Mouse (Mus musculus): ENCODE data around the gene Ccnt2. TPM values are rescaled to one million over a fixed set of nuclear protein-coding genes. Genes with fewer than 3 reads are reported as not detected.

The Ccnt2 gene
- total and polyA plus RNA-seq, 3 experiments, result 9.4 to 47.7 (median 30.9) TPM

GRCm38 (mm10) chr1:127793459-127793858, 19.5 kb downstream of the Ccnt2 start:
- DNase-seq, result no peak

GRCm38 (mm10) chr1:127795087-127795769, 21.3 kb downstream of the Ccnt2 start:
- no peak for DNase-seq

- DNase-seq, result no peak
These were observed 22.4 kb downstream of the Ccnt2 start for GRCm38 (mm10) chr1:127796341-127796740.

GRCm38 (mm10) chr1:127796752-127797151, 22.8 kb downstream of the Ccnt2 start:
- no peak for DNase-seq

GRCm38 (mm10) chr1:127802916-127803315, 29.0 kb downstream of the Ccnt2 start:
- DNase-seq, result no peak

- no peak for DNase-seq
These were observed 34.7 kb downstream of the Ccnt2 start for GRCm38 (mm10) chr1:127808671-127809070.

- DNase-seq, result no peak
These were observed 39.0 kb downstream of the Ccnt2 start for GRCm38 (mm10) chr1:127812929-127813328.

- no peak for DNase-seq
These were observed 42.4 kb downstream of the Ccnt2 start for GRCm38 (mm10) chr1:127816381-127816780.

GRCm38 (mm10) chr1:127827325-127827724, 53.4 kb downstream of the Ccnt2 start:
- no peak for DNase-seq

- no peak for DNase-seq
These were observed 56.4 kb downstream of the Ccnt2 start for GRCm38 (mm10) chr1:127830215-127830921.

GRCm38 (mm10) chr1:127833714-127834113, 59.8 kb downstream of the Ccnt2 start:
- no peak for DNase-seq

GRCm38 (mm10) chr1:127834202-127834601, 60.2 kb downstream of the Ccnt2 start:
- no peak for DNase-seq

GRCm38 (mm10) chr1:127836619-127837018, 62.7 kb downstream of the Ccnt2 start:
- no peak for DNase-seq

GRCm38 (mm10) chr1:127838602-127839001, 64.6 kb downstream of the Ccnt2 start:
- no peak for DNase-seq

- DNase-seq, result no peak
These were observed 71.5 kb downstream of the Ccnt2 start for GRCm38 (mm10) chr1:127845472-127845871.

- peak; percentile 55 for DNase-seq
These were observed 76.2 kb downstream of the Ccnt2 start for GRCm38 (mm10) chr1:127850075-127850610.

- peak; percentile 12 for DNase-seq
These were observed 80.7 kb downstream of the Ccnt2 start, which contains the start of gene Map3k19 for GRCm38 (mm10) chr1:127854486-127855222. TSS of gene Map3k19 (minus strand) at chr1:127855031.

Other genes with a start within 250 kb of the Ccnt2 start
- gene Tmem163, start 94.6 kb upstream of the Ccnt2 start, total RNA-seq (2021), result under 1 TPM in 1 of 2 experiments, not detected in 1; 0.86 TPM
- 0.58 and 2.6 TPM in 2 replicates for gene Tmem163, start 94.6 kb upstream of the Ccnt2 start, polyA plus RNA-seq (2012; rRNA removed)
- under 1 TPM in 1 of 2 experiments, not detected in 1; 0.17 TPM for gene Acmsd, start 44.8 kb upstream of the Ccnt2 start, total RNA-seq (2021)
- not detected in 2 replicates for gene Acmsd, start 44.8 kb upstream of the Ccnt2 start, polyA plus RNA-seq (2012; rRNA removed)
- gene Map3k19, start 80.9 kb downstream of the Ccnt2 start, total RNA-seq (2021), result under 1 TPM; 0.12 to 0.17 TPM
- gene Map3k19, start 80.9 kb downstream of the Ccnt2 start, polyA plus RNA-seq (2012; rRNA removed), result 0.08 TPM in 1 of 2 replicates, not detected in the other
- 10 to 100 TPM; 44.6 to 48.8 TPM for gene Rab3gap1, start 94.6 kb downstream of the Ccnt2 start, total RNA-seq (2021)
- gene Rab3gap1, start 94.6 kb downstream of the Ccnt2 start, polyA plus RNA-seq (2012; rRNA removed), result 27.2 and 31.7 TPM in 2 replicates